Mouse (Mus musculus): ENCODE results near the gene Crybb1. TPM values are rescaled to one million over a fixed set of nuclear protein-coding genes. Genes with fewer than 3 reads are reported as not detected.

The Crybb1 gene
- polyA plus RNA-seq, 1 experiment from 2014 or later = 2.9 TPM

- Histone ChIP-seq H3K27ac (no peak overlapping the region), H3K4me3 (no peak overlapping the region), H3K4me2 (replicated peaks) (no peak overlapping the region), H3K9ac (no peak overlapping the region), H3K4me1 (peaks cover 38% of the 10 kb centered on the region), H3K9me3 (no peaks in the 10 kb centered on the region), H3K27me3 (replicated peaks) (no peaks in the 10 kb centered on the region), H3K36me3 (no peaks in the 10 kb centered on the region)
- WGBS = 81% methylated on average over 9 of the region's 9 CpGs
- no peak for ATAC-seq (ENCODE audit: low FRiP score, low read depth)
Measured at GRCm38 (mm10) chr5:112282780-112283482, 27.3 kb downstream of the Crybb1 start.

- no peak for ATAC-seq (ENCODE audit: low FRiP score, low read depth)
- Histone ChIP-seq H3K27ac (no peak overlapping the region), H3K27me3 (replicated peaks) (no peaks in the 10 kb centered on the region), H3K4me2 (replicated peaks) (no peak overlapping the region), H3K9ac (no peak overlapping the region), H3K9me3 (no peaks in the 10 kb centered on the region), H3K36me3 (no peaks in the 10 kb centered on the region), H3K4me3 (no peak overlapping the region), H3K4me1 (peaks cover 32% of the 10 kb centered on the region)
- 77% methylated on average over 10 of the region's 10 CpGs for WGBS
Measured at GRCm38 (mm10) chr5:112283543-112284202, 28.1 kb downstream of the Crybb1 start.

GRCm38 (mm10) chr5:112284203-112284582 lies 28.6 kb downstream of the Crybb1 start:
- H3K9ac ChIP-seq = no peak overlapping the region
- no peaks in the 10 kb centered on the region for H3K9me3 ChIP-seq

DNA sequence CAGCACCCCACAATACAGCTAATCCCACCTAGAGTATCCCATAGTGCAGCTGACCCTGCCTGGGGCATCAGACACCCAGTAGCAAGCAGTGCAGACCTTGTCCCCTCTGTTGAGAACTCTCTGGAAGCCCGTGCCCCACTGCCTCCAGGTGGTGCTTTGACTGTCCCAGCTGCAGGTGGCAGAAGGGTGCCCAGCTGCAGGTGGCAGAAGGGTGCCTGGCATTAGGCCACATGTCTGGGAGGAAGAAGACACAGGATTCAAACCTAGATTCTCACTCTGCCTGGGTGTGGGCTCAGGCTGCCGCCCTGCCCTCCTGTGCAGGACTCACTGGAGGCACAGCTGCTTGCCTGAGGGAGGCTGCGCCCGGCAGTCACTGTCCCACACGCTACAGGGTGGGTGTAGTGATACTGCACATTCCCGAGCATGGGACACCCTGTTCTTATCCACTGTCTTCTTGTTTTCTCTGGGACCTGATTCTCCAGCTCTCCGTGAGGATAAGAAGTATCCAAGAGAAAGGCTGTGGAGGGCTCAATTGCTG lies 30.0 kb downstream of the Crybb1 start:
- Histone ChIP-seq H3K36me3 (no peaks in the 10 kb centered on the region), H3K9me3 (no peaks in the 10 kb centered on the region), H3K27me3 (replicated peaks) (no peaks in the 10 kb centered on the region), H3K4me3 (no peak overlapping the region), H3K4me1 (peaks cover 20% of the 10 kb centered on the region; the same call in 1 of the 2 replicates), H3K27ac (no peak overlapping the region), H3K9ac (no peak overlapping the region), H3K4me2 (replicated peaks) (no peak overlapping the region)
- WGBS = 88% methylated on average over 7 of the region's 7 CpGs
- ATAC-seq (ENCODE audit: low FRiP score, low read depth) = no peak

More at GRCm38 (mm10) chr5:112284203-112284582, 28.6 kb downstream of the Crybb1 start:
- Histone ChIP-seq H3K4me2 (replicated peaks) (no peak overlapping the region), H3K27ac (no peak overlapping the region), H3K27me3 (replicated peaks) (no peaks in the 10 kb centered on the region), H3K4me1 (peaks cover 28% of the 10 kb centered on the region; the same call in 1 of the 2 replicates), H3K36me3 (no peaks in the 10 kb centered on the region), H3K4me3 (no peak overlapping the region)
- no peak for ATAC-seq (ENCODE audit: low FRiP score, low read depth)
- 71% methylated on average over 7 of the region's 7 CpGs for WGBS

DNA sequence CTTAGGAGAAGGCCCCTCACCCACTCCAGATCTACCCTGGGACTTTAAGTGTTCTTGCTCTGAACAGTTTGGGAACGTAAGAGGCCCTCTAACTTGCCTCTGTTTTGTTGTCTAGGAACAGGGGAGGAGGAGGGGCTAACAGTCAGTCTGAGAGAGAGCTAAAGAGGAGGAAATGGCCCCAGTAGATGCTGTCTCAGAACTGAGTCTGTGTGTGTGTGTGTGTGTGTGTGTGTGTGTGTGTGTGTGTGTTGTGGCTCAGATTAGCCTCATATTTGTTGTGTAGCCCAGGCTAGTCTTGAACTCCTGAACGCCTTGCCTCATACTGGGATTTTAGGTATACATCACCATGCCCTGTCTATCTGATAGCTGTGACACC lies 31.0 kb downstream of the Crybb1 start:
- no peaks in the 10 kb centered on the region for H3K27me3 ChIP-seq (replicated peaks)
- H3K27ac ChIP-seq = no peak overlapping the region
- H3K4me1 ChIP-seq = peaks cover 15% of the 10 kb centered on the region; the same call in 1 of the 2 replicates
- no peak for ATAC-seq (ENCODE audit: low FRiP score, low read depth)
- no peak overlapping the region for H3K9ac ChIP-seq
- H3K4me2 ChIP-seq (replicated peaks) = no peak overlapping the region
- H3K36me3 ChIP-seq = no peaks in the 10 kb centered on the region
- no peak overlapping the region for H3K4me3 ChIP-seq
- no peaks in the 10 kb centered on the region for H3K9me3 ChIP-seq
- WGBS = 96% methylated on average over 2 of the region's 2 CpGs

DNA sequence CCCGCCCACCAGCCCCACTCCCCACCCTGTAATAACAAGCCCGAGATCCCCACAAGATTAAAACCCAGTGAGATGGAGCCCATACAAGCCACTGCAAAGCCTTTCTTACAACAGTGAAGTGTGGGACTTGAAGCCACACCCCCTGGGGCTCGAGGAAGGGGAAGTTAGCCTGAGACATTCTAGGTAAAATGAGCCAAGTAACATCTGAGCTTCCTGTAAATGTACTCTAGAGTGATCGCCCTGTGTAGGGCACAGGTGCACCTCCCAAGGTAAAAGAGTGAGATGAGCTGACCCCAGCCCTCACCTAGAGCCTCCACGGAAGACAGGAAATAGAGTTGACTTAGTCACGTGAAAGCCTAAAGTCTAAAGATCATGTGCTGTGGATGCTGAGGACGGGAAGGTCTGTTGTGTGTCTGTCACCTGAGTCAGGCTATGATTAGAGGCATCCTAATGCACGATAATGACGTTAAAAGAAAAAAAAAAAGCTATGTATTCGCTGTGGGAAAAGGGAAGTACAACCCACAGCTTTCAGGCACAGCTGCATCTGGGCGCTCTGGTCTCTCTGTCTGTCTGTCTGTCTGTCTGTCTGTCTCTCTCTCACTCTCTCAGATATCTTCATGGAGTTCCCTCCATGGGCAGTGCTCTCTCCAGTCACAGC lies 31.5 kb downstream of the Crybb1 start:
- ATAC-seq (ENCODE audit: low FRiP score, low read depth) = no peak
- 84% methylated on average over 11 of the region's 11 CpGs for WGBS
- no peak overlapping the region for H3K4me3 ChIP-seq
- no peak overlapping the region for H3K9ac ChIP-seq
- peaks cover 15% of the 10 kb centered on the region; the same call in 1 of the 2 replicates for H3K4me1 ChIP-seq
- H3K9me3 ChIP-seq = no peaks in the 10 kb centered on the region
- H3K36me3 ChIP-seq = no peaks in the 10 kb centered on the region
- H3K27me3 ChIP-seq (replicated peaks) = no peaks in the 10 kb centered on the region
- H3K27ac ChIP-seq = no peak overlapping the region
- no peak overlapping the region for H3K4me2 ChIP-seq (replicated peaks)

GRCm38 (mm10) chr5:112287652-112288051 lies 32.0 kb downstream of the Crybb1 start:
- H3K9ac ChIP-seq = no peak overlapping the region
- no peaks in the 10 kb centered on the region for H3K27me3 ChIP-seq (replicated peaks)
- no peak overlapping the region for H3K4me3 ChIP-seq
- no peaks in the 10 kb centered on the region for H3K36me3 ChIP-seq
- 92% methylated on average over 2 of the region's 2 CpGs for WGBS
- no peaks in the 10 kb centered on the region for H3K9me3 ChIP-seq
- peaks cover 15% of the 10 kb centered on the region; the same call in 1 of the 2 replicates for H3K4me1 ChIP-seq
- no peak for ATAC-seq (ENCODE audit: low FRiP score, low read depth)
- H3K27ac ChIP-seq = no peak overlapping the region
- H3K4me2 ChIP-seq (replicated peaks) = no peak overlapping the region

DNA sequence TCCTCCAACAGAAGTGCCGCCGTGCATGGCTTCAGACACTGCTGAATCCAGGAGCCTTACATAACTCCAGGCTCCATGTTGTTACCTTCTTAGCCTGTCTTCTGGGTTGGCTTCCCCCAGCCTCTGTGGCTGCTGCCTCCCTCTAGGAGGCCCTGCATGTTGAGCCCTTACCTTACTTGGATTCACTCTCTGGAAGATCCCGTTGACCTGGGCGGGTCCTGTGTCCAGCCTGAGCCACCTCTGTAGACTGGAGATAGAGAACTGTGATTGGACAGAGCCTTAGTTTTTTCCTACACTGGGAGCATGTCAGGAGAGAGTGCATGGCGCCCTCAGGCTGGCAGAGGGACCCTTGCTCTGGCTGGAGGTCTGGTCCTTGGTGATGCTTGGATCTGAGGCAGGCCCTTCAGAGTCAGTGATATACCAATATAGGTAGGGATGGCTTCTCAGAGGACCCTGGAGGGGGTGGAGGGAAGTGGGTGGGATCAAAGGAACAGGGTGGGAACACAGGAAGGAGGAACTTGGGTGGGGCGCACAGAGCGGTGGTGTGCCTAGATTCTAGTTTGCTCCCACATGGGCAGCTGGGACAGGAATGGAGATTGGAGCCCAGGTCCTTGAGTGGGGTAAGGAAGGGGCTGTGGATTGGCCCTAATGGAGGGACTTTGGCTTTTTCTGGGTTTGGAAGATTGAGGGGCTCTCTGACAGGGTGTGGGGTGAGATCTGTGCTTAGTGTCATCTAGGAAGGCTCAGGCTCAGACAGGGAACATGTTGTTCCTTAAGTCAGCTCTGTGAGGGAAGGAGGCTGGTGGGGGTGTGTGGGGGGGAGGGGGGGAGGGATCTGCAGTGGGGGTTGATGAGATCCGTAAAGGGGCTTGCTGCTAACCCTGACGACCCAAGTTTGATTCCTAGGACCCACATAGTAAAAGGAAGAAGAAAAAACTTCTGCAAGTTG lies 32.9 kb downstream of the Crybb1 start:
- no peak overlapping the region for H3K27ac ChIP-seq

DNA sequence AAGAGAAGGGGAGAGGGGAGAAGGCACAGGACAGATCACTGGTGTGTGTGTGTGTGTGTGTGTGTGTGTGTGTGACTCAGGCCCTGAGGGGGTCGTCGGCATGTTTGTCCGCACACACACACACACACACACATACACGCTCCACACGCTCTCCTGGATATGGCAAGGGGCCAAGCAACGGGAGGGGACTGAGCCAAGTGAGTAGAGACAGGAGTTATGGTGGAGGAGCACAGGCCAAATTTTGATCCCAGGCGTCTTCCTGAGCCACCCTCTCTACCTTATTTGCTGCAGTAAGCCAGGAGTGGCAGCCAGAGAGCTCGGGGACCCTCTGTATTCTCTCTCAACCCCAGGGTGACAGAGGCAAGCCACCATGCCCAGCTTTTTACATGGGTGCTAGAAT lies 33.6 kb downstream of the Crybb1 start:
- H3K4me3 ChIP-seq = no peak overlapping the region
- peaks cover 7% of the 10 kb centered on the region; the same call in 1 of the 2 replicates for H3K4me1 ChIP-seq
- no peak overlapping the region for H3K4me2 ChIP-seq (replicated peaks)
- no peak overlapping the region for H3K9ac ChIP-seq
- no peak overlapping the region for H3K27ac ChIP-seq
- no peaks in the 10 kb centered on the region for H3K9me3 ChIP-seq
- H3K27me3 ChIP-seq (replicated peaks) = no peaks in the 10 kb centered on the region
- H3K36me3 ChIP-seq = no peaks in the 10 kb centered on the region
- ATAC-seq (ENCODE audit: low FRiP score, low read depth) = no peak
- 81% methylated on average over 8 of the region's 8 CpGs for WGBS

More for the DNA sequence above, 32.9 kb downstream of the Crybb1 start:
- H3K36me3 ChIP-seq = no peaks in the 10 kb centered on the region
- no peak for ATAC-seq (ENCODE audit: low FRiP score, low read depth)
- peaks cover 14% of the 10 kb centered on the region; the same call in 1 of the 2 replicates for H3K4me1 ChIP-seq
- H3K9me3 ChIP-seq = no peaks in the 10 kb centered on the region
- H3K4me2 ChIP-seq (replicated peaks) = no peak overlapping the region
- H3K27me3 ChIP-seq (replicated peaks) = no peaks in the 10 kb centered on the region
- WGBS = 83% methylated on average over 9 of the region's 9 CpGs
- H3K9ac ChIP-seq = no peak overlapping the region
- no peak overlapping the region for H3K4me3 ChIP-seq

DNA sequence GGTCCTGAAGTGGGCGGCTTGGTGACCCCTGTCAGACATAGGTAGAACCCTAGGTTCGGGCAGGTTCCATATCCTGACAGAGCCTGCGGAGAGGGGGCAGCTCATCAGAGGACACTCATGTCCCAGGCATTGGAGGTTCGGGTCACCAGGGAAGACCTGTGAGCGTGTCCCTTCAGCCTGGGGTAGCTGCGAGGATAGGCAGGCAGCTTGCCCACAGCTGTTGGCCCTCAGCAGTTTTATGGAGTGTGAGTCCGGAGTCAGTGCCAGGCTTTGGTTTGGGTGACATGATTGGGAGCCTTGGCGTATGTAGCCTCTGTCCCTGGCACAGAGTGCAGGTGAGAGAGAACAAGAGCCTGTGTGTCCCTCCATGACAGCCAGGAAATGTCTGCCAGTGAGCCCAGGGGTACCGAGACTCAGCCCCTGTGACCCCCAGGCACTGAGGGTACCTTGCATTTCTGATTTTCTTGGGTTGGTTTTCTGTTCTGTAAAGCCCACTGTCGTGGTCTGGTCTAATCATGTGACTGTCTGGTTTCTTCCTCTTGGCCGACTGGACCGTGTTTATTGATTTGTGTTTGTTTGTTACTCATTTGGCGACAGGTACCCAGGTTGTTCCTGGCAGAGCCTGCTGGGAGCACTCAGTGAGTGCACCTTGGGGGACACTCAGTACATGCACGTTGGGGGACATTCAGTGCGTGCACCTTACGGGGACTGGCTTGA lies 34.4 kb downstream of the Crybb1 start:
- no peak overlapping the region for H3K4me2 ChIP-seq (replicated peaks)
- no peak overlapping the region for H3K9ac ChIP-seq
- no peak overlapping the region for H3K27ac ChIP-seq
- WGBS = 91% methylated on average over 16 of the region's 16 CpGs
- no peaks in the 10 kb centered on the region for H3K9me3 ChIP-seq
- no peak overlapping the region for H3K4me3 ChIP-seq
- H3K36me3 ChIP-seq = no peaks in the 10 kb centered on the region
- no peak for ATAC-seq (ENCODE audit: low FRiP score, low read depth)
- H3K27me3 ChIP-seq (replicated peaks) = no peaks in the 10 kb centered on the region
- H3K4me1 ChIP-seq = peaks cover 13% of the 10 kb centered on the region; the same call in 1 of the 2 replicates

DNA sequence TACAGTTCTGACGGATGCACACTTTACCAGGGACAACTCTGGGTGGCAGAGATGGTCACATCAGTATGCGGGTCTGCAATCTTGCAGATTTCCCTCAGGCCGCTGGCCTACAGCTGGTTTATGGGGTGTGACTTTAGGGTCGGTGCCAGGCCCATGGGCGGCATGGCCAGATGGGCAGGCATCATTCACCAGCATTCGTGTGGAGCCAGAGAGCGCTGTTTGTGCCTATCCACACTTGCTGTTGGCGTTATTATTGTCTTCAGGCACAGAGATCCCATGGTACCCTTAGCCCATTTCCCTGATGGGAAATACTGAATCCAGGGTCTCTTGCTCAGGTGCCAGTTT lies 34.9 kb downstream of the Crybb1 start:
- Histone ChIP-seq H3K4me3 (no peak overlapping the region), H3K36me3 (no peaks in the 10 kb centered on the region), H3K4me2 (replicated peaks) (no peak overlapping the region), H3K27me3 (replicated peaks) (no peaks in the 10 kb centered on the region), H3K9me3 (no peaks in the 10 kb centered on the region), H3K4me1 (peaks cover 13% of the 10 kb centered on the region; the same call in 1 of the 2 replicates), H3K9ac (no peak overlapping the region), H3K27ac (no peak overlapping the region)
- 88% methylated on average over 8 of the region's 8 CpGs for WGBS
- no peak for ATAC-seq (ENCODE audit: low FRiP score, low read depth)
